Mouse (Mus musculus): ENCODE measurements around the gene Coro6. TPM values are rescaled to one million over a fixed set of nuclear protein-coding genes. Genes with fewer than 3 reads are reported as not detected.

Gene Coro6
- polyA plus RNA-seq, 1 experiment: 50.6 TPM

- no peaks in the 10 kb centered on the region for H3K79me2 ChIP-seq (ENCODE audit: control insufficient read depth, insufficient read depth)
- no peaks in the 10 kb centered on the region for H3K36me3 ChIP-seq (ENCODE audit: control insufficient read depth, insufficient read depth)
- no peak overlapping the region for H3ac ChIP-seq (ENCODE audit: control insufficient read depth, insufficient read length)
- H3K4me2 ChIP-seq (ENCODE audit: low read depth): no peak overlapping the region
- TF ChIP-seq CEBPB (IDR thresholded peaks at IDR 0.05; ENCODE audit: insufficient read depth, poor library complexity, severe bottlenecking) (no peak), SRF (IDR thresholded peaks at IDR 0.05; ENCODE audit: control insufficient read depth, insufficient read length, low read depth) (no peak), POLR2A (IDR thresholded peaks at IDR 0.05; ENCODE audit: insufficient read length, low read depth) (no peak)
- no peaks in the 10 kb centered on the region for H3K27me3 ChIP-seq (ENCODE audit: control insufficient read depth, insufficient read depth, insufficient read length)
- no peak overlapping the region for H3K4me3 ChIP-seq
These were observed 8.8 kb upstream of the Coro6 start for GRCm38 (mm10) chr11:77453388-77453787.

- no peaks in the 10 kb centered on the region for H3K27me3 ChIP-seq (ENCODE audit: control insufficient read depth, insufficient read depth, insufficient read length)
- no peak overlapping the region for H3K4me3 ChIP-seq
- no peak for TF ChIP-seq POLR2AphosphoS2 (IDR thresholded peaks at IDR 0.05; ENCODE audit: insufficient read length, low read depth)
- TF ChIP-seq REST (IDR thresholded peaks at IDR 0.05; ENCODE audit: insufficient read depth, insufficient read length): no peak
- TF ChIP-seq E2F4 (IDR thresholded peaks at IDR 0.05; ENCODE audit: insufficient read depth): no peak
- TF ChIP-seq TCF3 (IDR thresholded peaks at IDR 0.05; ENCODE audit: insufficient read length, low read depth): no peak
- TF ChIP-seq POLR2A (IDR thresholded peaks at IDR 0.05; ENCODE audit: insufficient read length, low read depth): no peak
- TF ChIP-seq TCF12 (IDR thresholded peaks at IDR 0.05; ENCODE audit: insufficient read depth, poor library complexity, severe bottlenecking): no peak
- no peak for TF ChIP-seq MYOG (IDR thresholded peaks at IDR 0.05; ENCODE audit: control insufficient read depth in 1 of 3, insufficient read depth in 1 of 3, insufficient read length in 2 of 3, low read depth in 2 of 3)
- TF ChIP-seq CEBPB (IDR thresholded peaks at IDR 0.05; ENCODE audit: insufficient read depth, poor library complexity, severe bottlenecking): no peak
- no peak for TF ChIP-seq USF1 (IDR thresholded peaks at IDR 0.05; ENCODE audit: low read depth)
- no peak for TF ChIP-seq MAX (IDR thresholded peaks at IDR 0.05; ENCODE audit: low read depth)
- TF ChIP-seq SRF (IDR thresholded peaks at IDR 0.05; ENCODE audit: control insufficient read depth, insufficient read length, low read depth): no peak
- TF ChIP-seq MYOD1 (IDR thresholded peaks at IDR 0.05; ENCODE audit: control insufficient read depth in 1 of 3, insufficient read length in 2 of 3, low read depth in 2 of 3): no peak
- H3ac ChIP-seq (ENCODE audit: control insufficient read depth, insufficient read length): no peak overlapping the region
- no peaks in the 10 kb centered on the region for H3K79me2 ChIP-seq (ENCODE audit: control insufficient read depth, insufficient read depth)
- no peak overlapping the region for H3K4me2 ChIP-seq (ENCODE audit: low read depth)
- no peaks in the 10 kb centered on the region for H3K36me3 ChIP-seq (ENCODE audit: control insufficient read depth, insufficient read depth)
These were observed 6.3 kb upstream of the Coro6 start for GRCm38 (mm10) chr11:77455770-77456510.

GRCm38 (mm10) chr11:77456866-77457265, 5.3 kb upstream of the Coro6 start:
- no peaks in the 10 kb centered on the region for H3K36me3 ChIP-seq (ENCODE audit: control insufficient read depth, insufficient read depth)
- H3K79me2 ChIP-seq (ENCODE audit: control insufficient read depth, insufficient read depth): no peaks in the 10 kb centered on the region
- H3ac ChIP-seq (ENCODE audit: control insufficient read depth, insufficient read length): no peak overlapping the region
- H3K27me3 ChIP-seq (ENCODE audit: control insufficient read depth, insufficient read depth, insufficient read length): no peaks in the 10 kb centered on the region
- H3K4me2 ChIP-seq (ENCODE audit: low read depth): no peak overlapping the region
- no peak overlapping the region for H3K4me3 ChIP-seq
- no peak for TF ChIP-seq MAX (IDR thresholded peaks at IDR 0.05; ENCODE audit: low read depth)
- TF ChIP-seq E2F4 (IDR thresholded peaks at IDR 0.05; ENCODE audit: insufficient read depth): no peak
- TF ChIP-seq MYOG (IDR thresholded peaks at IDR 0.05; ENCODE audit: control insufficient read depth in 1 of 3, insufficient read depth in 1 of 3, insufficient read length in 2 of 3, low read depth in 2 of 3): no peak
- no peak for TF ChIP-seq SRF (IDR thresholded peaks at IDR 0.05; ENCODE audit: control insufficient read depth, insufficient read length, low read depth)
- TF ChIP-seq CEBPB (IDR thresholded peaks at IDR 0.05; ENCODE audit: insufficient read depth, poor library complexity, severe bottlenecking): no peak
- TF ChIP-seq POLR2AphosphoS2 (IDR thresholded peaks at IDR 0.05; ENCODE audit: insufficient read length, low read depth): no peak
- no peak for TF ChIP-seq MYOD1 (IDR thresholded peaks at IDR 0.05; ENCODE audit: control insufficient read depth in 1 of 3, insufficient read length in 2 of 3, low read depth in 2 of 3)
- TF ChIP-seq USF1 (IDR thresholded peaks at IDR 0.05; ENCODE audit: low read depth): no peak
- TF ChIP-seq REST (IDR thresholded peaks at IDR 0.05; ENCODE audit: insufficient read depth, insufficient read length): no peak
- TF ChIP-seq TCF12 (IDR thresholded peaks at IDR 0.05; ENCODE audit: insufficient read depth, poor library complexity, severe bottlenecking): no peak
- no peak for TF ChIP-seq POLR2A (IDR thresholded peaks at IDR 0.05; ENCODE audit: insufficient read length, low read depth)
- no peak for TF ChIP-seq TCF3 (IDR thresholded peaks at IDR 0.05; ENCODE audit: insufficient read length, low read depth)

- no peaks in the 10 kb centered on the region for H3K79me2 ChIP-seq (ENCODE audit: control insufficient read depth, insufficient read depth)
- TF ChIP-seq REST (IDR thresholded peaks at IDR 0.05; ENCODE audit: insufficient read depth, insufficient read length) (no peak), POLR2A (IDR thresholded peaks at IDR 0.05; ENCODE audit: insufficient read length, low read depth) (no peak), USF1 (IDR thresholded peaks at IDR 0.05; ENCODE audit: low read depth) (no peak), TCF12 (IDR thresholded peaks at IDR 0.05; ENCODE audit: insufficient read depth, poor library complexity, severe bottlenecking) (no peak), E2F4 (IDR thresholded peaks at IDR 0.05; ENCODE audit: insufficient read depth) (no peak), TCF3 (IDR thresholded peaks at IDR 0.05; ENCODE audit: insufficient read length, low read depth) (no peak), POLR2AphosphoS2 (IDR thresholded peaks at IDR 0.05; ENCODE audit: insufficient read length, low read depth) (no peak), MYOD1 (IDR thresholded peaks at IDR 0.05; ENCODE audit: control insufficient read depth in 1 of 3, insufficient read length in 2 of 3, low read depth in 2 of 3) (no peak), MAX (IDR thresholded peaks at IDR 0.05; ENCODE audit: low read depth) (no peak), CEBPB (IDR thresholded peaks at IDR 0.05; ENCODE audit: insufficient read depth, poor library complexity, severe bottlenecking) (no peak), SRF (IDR thresholded peaks at IDR 0.05; ENCODE audit: control insufficient read depth, insufficient read length, low read depth) (no peak), MYOG (IDR thresholded peaks at IDR 0.05; ENCODE audit: control insufficient read depth in 1 of 3, insufficient read depth in 1 of 3, insufficient read length in 2 of 3, low read depth in 2 of 3) (no peak)
- H3ac ChIP-seq (ENCODE audit: control insufficient read depth, insufficient read length): peak overlapping the region; percentile 30
- no peaks in the 10 kb centered on the region for H3K27me3 ChIP-seq (ENCODE audit: control insufficient read depth, insufficient read depth, insufficient read length)
- H3K4me2 ChIP-seq (ENCODE audit: low read depth): peak overlapping the region; percentile 98
- no peaks in the 10 kb centered on the region for H3K36me3 ChIP-seq (ENCODE audit: control insufficient read depth, insufficient read depth)
- H3K4me3 ChIP-seq: peak overlapping the region; percentile 35
These were observed 355 bp upstream of the Coro6 start for GRCm38 (mm10) chr11:77461856-77462255.
